Mouse (Mus musculus): ENCODE data around the gene Trim65. TPM values are rescaled to one million over a fixed set of nuclear protein-coding genes. Genes with fewer than 3 reads are reported as not detected.
A peak's percentile ranks its signal among the peaks of the same experiment; 100 is the strongest.

Trim65 gene
- 5.3 and 6.5 TPM in 2 replicates for polyA plus RNA-seq (2015; fragmentation: Nextera tagmentation; extraction: Ambion mirVana)

- Histone ChIP-seq H3K9ac (ENCODE audit: low read length) (peak within 1 kb of the TSS; percentile 84), H3K4me2 (ENCODE audit: low read depth, low read length) (peak within 1 kb of the TSS; percentile 70), H3K4me3 (ENCODE audit: low read length) (peak within 1 kb of the TSS; percentile 67), H3K4me1 (ENCODE audit: control insufficient read depth, insufficient read depth, low read length) (peaks cover 29% of the 10 kb centered on the region), H3K9me3 (replicated peaks; ENCODE audit: control insufficient read depth, low read length) (no peaks in the 10 kb centered on the region), H3K27me3 (ENCODE audit: control insufficient read depth, insufficient read depth, low read length) (no peaks in the 10 kb centered on the region), H3K36me3 (ENCODE audit: control insufficient read depth, insufficient read depth) (peaks cover 18% of the 10 kb centered on the region), H3K27ac (ENCODE audit: low read length) (peak within 1 kb of the TSS; percentile 91)
- under 1% methylated on average over 69 of the region's 69 CpGs for WGBS
- peak; percentile 85 for ATAC-seq (replicated peaks; ENCODE audit: extremely low read depth, insufficient read depth, low FRiP score)
Measured at GRCm38 (mm10) chr11:116130488-116131205, at the start of gene Trim65. TSS of gene Trim65 (minus strand) at chr11:116131128.

GRCm38 (mm10) chr11:116178411-116179121 lies 47.6 kb upstream of the Trim65 start:
- no peak for ATAC-seq (replicated peaks; ENCODE audit: extremely low read depth, insufficient read depth, low FRiP score)
- 86% methylated on average over 20 of the region's 20 CpGs for WGBS
- peaks cover 55% of the 10 kb centered on the region for H3K36me3 ChIP-seq (ENCODE audit: control insufficient read depth, insufficient read depth)
- H3K9ac ChIP-seq (ENCODE audit: low read length), result no peak overlapping the region
- no peak overlapping the region for H3K27ac ChIP-seq (ENCODE audit: low read length)
- no peaks in the 10 kb centered on the region for H3K9me3 ChIP-seq (replicated peaks; ENCODE audit: control insufficient read depth, low read length)
- no peaks in the 10 kb centered on the region for H3K27me3 ChIP-seq (ENCODE audit: control insufficient read depth, insufficient read depth, low read length)
- H3K4me1 ChIP-seq (ENCODE audit: control insufficient read depth, insufficient read depth, low read length), result no peaks in the 10 kb centered on the region
- no peak overlapping the region for H3K4me3 ChIP-seq (ENCODE audit: low read length)
- no peak overlapping the region for H3K4me2 ChIP-seq (ENCODE audit: low read depth, low read length)

GRCm38 (mm10) chr11:116176010-116176409 lies 45.1 kb upstream of the Trim65 start:
- Histone ChIP-seq H3K27ac (ENCODE audit: low read length) (no peak overlapping the region), H3K27me3 (ENCODE audit: control insufficient read depth, insufficient read depth, low read length) (no peaks in the 10 kb centered on the region), H3K9me3 (replicated peaks; ENCODE audit: control insufficient read depth, low read length) (no peaks in the 10 kb centered on the region), H3K4me3 (ENCODE audit: low read length) (no peak overlapping the region), H3K9ac (ENCODE audit: low read length) (no peak overlapping the region), H3K36me3 (ENCODE audit: control insufficient read depth, insufficient read depth) (peaks cover 63% of the 10 kb centered on the region), H3K4me2 (ENCODE audit: low read depth, low read length) (no peak overlapping the region), H3K4me1 (ENCODE audit: control insufficient read depth, insufficient read depth, low read length) (no peaks in the 10 kb centered on the region)
- 86% methylated on average over 7 of the region's 7 CpGs for WGBS
- no peak for ATAC-seq (replicated peaks; ENCODE audit: extremely low read depth, insufficient read depth, low FRiP score)

- H3K4me1 ChIP-seq (ENCODE audit: control insufficient read depth, insufficient read depth, low read length), result no peaks in the 10 kb centered on the region
- no peaks in the 10 kb centered on the region for H3K9me3 ChIP-seq (replicated peaks; ENCODE audit: control insufficient read depth, low read length)
- no peak overlapping the region for H3K27ac ChIP-seq (ENCODE audit: low read length)
- no peak overlapping the region for H3K4me2 ChIP-seq (ENCODE audit: low read depth, low read length)
- no peaks in the 10 kb centered on the region for H3K27me3 ChIP-seq (ENCODE audit: control insufficient read depth, insufficient read depth, low read length)
- H3K36me3 ChIP-seq (ENCODE audit: control insufficient read depth, insufficient read depth), result peaks cover 53% of the 10 kb centered on the region
- H3K9ac ChIP-seq (ENCODE audit: low read length), result no peak overlapping the region
- WGBS, result 91% methylated on average over 22 of the region's 22 CpGs
- ATAC-seq (replicated peaks; ENCODE audit: extremely low read depth, insufficient read depth, low FRiP score), result no peak
- H3K4me3 ChIP-seq (ENCODE audit: low read length), result no peak overlapping the region
Measured at GRCm38 (mm10) chr11:116174775-116175448, 44.0 kb upstream of the Trim65 start.

GRCm38 (mm10) chr11:116171959-116172358 lies 41.0 kb upstream of the Trim65 start:
- peaks cover 35% of the 10 kb centered on the region for H3K36me3 ChIP-seq (ENCODE audit: control insufficient read depth, insufficient read depth)
- H3K4me3 ChIP-seq (ENCODE audit: low read length), result no peak overlapping the region
- no peak for ATAC-seq (replicated peaks; ENCODE audit: extremely low read depth, insufficient read depth, low FRiP score)
- no peak overlapping the region for H3K4me2 ChIP-seq (ENCODE audit: low read depth, low read length)
- H3K27ac ChIP-seq (ENCODE audit: low read length), result no peak overlapping the region
- 89% methylated on average over 2 of the region's 2 CpGs for WGBS
- H3K9ac ChIP-seq (ENCODE audit: low read length), result no peak overlapping the region
- peaks cover 2% of the 10 kb centered on the region; the same call in 1 of the 2 replicates for H3K4me1 ChIP-seq (ENCODE audit: control insufficient read depth, insufficient read depth, low read length)
- H3K9me3 ChIP-seq (replicated peaks; ENCODE audit: control insufficient read depth, low read length), result no peaks in the 10 kb centered on the region
- no peaks in the 10 kb centered on the region for H3K27me3 ChIP-seq (ENCODE audit: control insufficient read depth, insufficient read depth, low read length)

GRCm38 (mm10) chr11:116170003-116170800 lies 39.3 kb upstream of the Trim65 start:
- H3K9me3 ChIP-seq (replicated peaks; ENCODE audit: control insufficient read depth, low read length), result no peaks in the 10 kb centered on the region
- no peak overlapping the region for H3K27ac ChIP-seq (ENCODE audit: low read length)
- no peaks in the 10 kb centered on the region for H3K27me3 ChIP-seq (ENCODE audit: control insufficient read depth, insufficient read depth, low read length)
- no peak overlapping the region for H3K9ac ChIP-seq (ENCODE audit: low read length)
- WGBS, result 81% methylated on average over 5 of the region's 5 CpGs
- H3K36me3 ChIP-seq (ENCODE audit: control insufficient read depth, insufficient read depth), result peaks cover 31% of the 10 kb centered on the region
- no peak overlapping the region for H3K4me2 ChIP-seq (ENCODE audit: low read depth, low read length)
- H3K4me1 ChIP-seq (ENCODE audit: control insufficient read depth, insufficient read depth, low read length), result peaks cover 13% of the 10 kb centered on the region
- H3K4me3 ChIP-seq (ENCODE audit: low read length), result no peak overlapping the region
- no peak for ATAC-seq (replicated peaks; ENCODE audit: extremely low read depth, insufficient read depth, low FRiP score)

- Histone ChIP-seq H3K27me3 (ENCODE audit: control insufficient read depth, insufficient read depth, low read length) (no peaks in the 10 kb centered on the region), H3K4me2 (ENCODE audit: low read depth, low read length) (no peak overlapping the region), H3K36me3 (ENCODE audit: control insufficient read depth, insufficient read depth) (peaks cover 25% of the 10 kb centered on the region), H3K4me1 (ENCODE audit: control insufficient read depth, insufficient read depth, low read length) (peaks cover 13% of the 10 kb centered on the region), H3K9me3 (replicated peaks; ENCODE audit: control insufficient read depth, low read length) (no peaks in the 10 kb centered on the region), H3K4me3 (ENCODE audit: low read length) (no peak overlapping the region), H3K27ac (ENCODE audit: low read length) (no peak overlapping the region), H3K9ac (ENCODE audit: low read length) (no peak overlapping the region)
- WGBS, result 84% methylated on average over 3 of the region's 3 CpGs
- ATAC-seq (replicated peaks; ENCODE audit: extremely low read depth, insufficient read depth, low FRiP score), result no peak
Measured at GRCm38 (mm10) chr11:116169214-116169613, 38.3 kb upstream of the Trim65 start.

- Histone ChIP-seq H3K36me3 (ENCODE audit: control insufficient read depth, insufficient read depth) (peaks cover 13% of the 10 kb centered on the region), H3K9ac (ENCODE audit: low read length) (peak within 1 kb of the TSS; percentile 85), H3K9me3 (replicated peaks; ENCODE audit: control insufficient read depth, low read length) (no peaks in the 10 kb centered on the region), H3K27ac (ENCODE audit: low read length) (peak within 1 kb of the TSS; percentile 97), H3K4me3 (ENCODE audit: low read length) (peak within 1 kb of the TSS; percentile 86), H3K4me2 (ENCODE audit: low read depth, low read length) (peak within 1 kb of the TSS; percentile 78), H3K27me3 (ENCODE audit: control insufficient read depth, insufficient read depth, low read length) (no peaks in the 10 kb centered on the region), H3K4me1 (ENCODE audit: control insufficient read depth, insufficient read depth, low read length) (peaks cover 13% of the 10 kb centered on the region)
- ATAC-seq (replicated peaks; ENCODE audit: extremely low read depth, insufficient read depth, low FRiP score), result peak; percentile 97
- WGBS, result under 1% methylated on average over 40 of the region's 40 CpGs
Measured at GRCm38 (mm10) chr11:116167884-116168439, 37.0 kb upstream of the Trim65 start, which contains the start of gene Fbf1. TSS of gene Fbf1 (minus strand) at chr11:116168166.
